Mouse (Mus musculus) midbrain, postnatal 0 days (tissue): ENCODE data around the gene Slc5a10. TPM values are rescaled to one million over a fixed set of nuclear protein-coding genes. Genes with fewer than 3 reads are reported as not detected.

Experiments
- ATAC-seq: fragments of 200-750 bp; cut with Nextera tagmentation; 2 replicates; pipeline ENCODE4 v1.8.0; 2017; ENCODE audit warnings: moderate number of reproducible peaks, mild to moderate bottlenecking, moderate TSS enrichment, moderate library complexity; ENCODE audit not compliant: low FRiP score
- DNase-seq: peaks from one replicate; pipeline ENCODE4 v3.0.0-alpha.2; 2015; ENCODE audit warnings: low spot score
- H3K27ac ChIP-seq: fragments of 300-500 bp; sonication (generic); 2 replicates; pipeline ENCODE4 v1.5.1; 2014; ENCODE audit warnings: low read depth, mild to moderate bottlenecking, low read length, mixed read lengths
- H3K27me3 ChIP-seq: fragments of 300-500 bp; sonication (generic); 2 replicates; pipeline ENCODE4 v1.6.1; 2014; ENCODE audit warnings: low read length, control low read depth, mixed read lengths; ENCODE audit not compliant: insufficient read depth
- H3K36me3 ChIP-seq: fragments of 300-500 bp; sonication (generic); 2 replicates; pipeline ENCODE4 v1.6.1; 2014; ENCODE audit warnings: low read length, control low read depth, mixed read lengths; ENCODE audit not compliant: insufficient read depth
- H3K4me1 ChIP-seq: fragments of 300-500 bp; sonication (generic); 2 replicates; pipeline ENCODE4 v1.6.1; 2014; ENCODE audit warnings: mild to moderate bottlenecking, control low read depth, antibody characterized with exemption, low read length, mixed read lengths; ENCODE audit not compliant: insufficient read depth
- H3K4me2 ChIP-seq: fragments of 300-500 bp; sonication (generic); 2 replicates; pipeline ENCODE4 v1.6.1; 2014; ENCODE audit warnings: low read depth, mild to moderate bottlenecking, low read length, mixed read lengths; ENCODE audit not compliant: poor library complexity, severe bottlenecking
- H3K4me3 ChIP-seq: fragments of 300-500 bp; sonication (generic); 2 replicates; pipeline ENCODE4 v1.5.1; 2014; ENCODE audit warnings: low read depth, mild to moderate bottlenecking, low read length, moderate library complexity
- H3K9ac ChIP-seq: fragments of 300-500 bp; sonication (generic); replicated peaks from 2 replicates; pipeline ENCODE4 v1.6.1; 2014; ENCODE audit warnings: mild to moderate bottlenecking, low read length, moderate library complexity, mixed read lengths; ENCODE audit not compliant: poor library complexity, severe bottlenecking
- H3K9me3 ChIP-seq: fragments of 300-500 bp; sonication (generic); 2 replicates; pipeline ENCODE4 v1.6.1; 2016; ENCODE audit warnings: low read length, control low read depth
- CTCF ChIP-seq: IDR thresholded peaks from 2 replicates; pipeline ENCODE4 v1.5.1; 2016; ENCODE audit warnings: antibody characterized with exemption, mild to moderate bottlenecking
- WGBS: fragments of 180-500 bp; shearing (Covaris S2); extraction: QIAGEN DNeasy Blood & Tissue Kit; methylation state at CpG from one replicate; pipeline ENCODE4 v1.1.7; 2014; 5-methylcytosine and 5-hydroxymethylcytosine counted together
- polyA plus RNA-seq: library from polyadenylated mRNA; unstranded; fragments of >200 nt; fragmentation: Nextera tagmentation; extraction: Ambion mirVana; gene quantifications from 2 replicates; pipeline ENCODE4 v1.2.1, GENCODE M21; 2015
- total RNA-seq: library from RNA; depleted of rRNA; stranded (reverse); fragments of >200 nt; gene quantifications from 2 replicates; pipeline ENCODE4 v1.2.3, GENCODE M21; 2014

Slc5a10 gene
- total and polyA plus RNA-seq, 2 experiments from 2014 or later: 0.19 TPM; not detected in 1

DNA sequence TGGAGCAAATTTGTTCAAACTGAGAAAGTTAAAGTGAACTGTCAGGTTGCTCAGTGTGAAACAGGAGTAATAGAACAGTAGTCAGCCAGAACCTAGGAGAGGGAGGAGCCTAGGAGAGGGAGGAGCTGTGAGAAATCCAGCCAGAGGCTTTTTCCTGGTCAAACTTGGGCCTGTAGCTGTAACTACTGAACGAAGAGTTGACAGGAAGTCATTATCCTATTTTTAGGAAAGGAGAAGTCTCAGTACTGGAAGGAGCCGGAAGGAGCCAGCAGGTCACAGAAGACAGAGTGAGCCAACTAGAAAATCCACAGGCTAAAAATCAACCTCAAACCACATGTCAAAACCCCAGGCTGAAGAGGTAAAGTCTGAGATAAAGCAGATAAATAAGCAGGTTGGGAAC is 7.4 kb upstream of the Slc5a10 start:
- H3K4me1 ChIP-seq: no peaks in the 10 kb centered on the region
- DNase-seq (no peak), ATAC-seq (no peak)
- no peak overlapping the region for H3K4me2 ChIP-seq
- WGBS: 92% methylated on average over 2 of the region's 2 CpGs
- no peak for TF ChIP-seq CTCF
- H3K4me3 ChIP-seq: no peak overlapping the region
- no peaks in the 10 kb centered on the region for H3K9me3 ChIP-seq
- peaks cover 34% of the 10 kb centered on the region for H3K36me3 ChIP-seq
- no peaks in the 10 kb centered on the region for H3K27me3 ChIP-seq
- no peak overlapping the region for H3K27ac ChIP-seq
- no peak overlapping the region for H3K9ac ChIP-seq

DNA sequence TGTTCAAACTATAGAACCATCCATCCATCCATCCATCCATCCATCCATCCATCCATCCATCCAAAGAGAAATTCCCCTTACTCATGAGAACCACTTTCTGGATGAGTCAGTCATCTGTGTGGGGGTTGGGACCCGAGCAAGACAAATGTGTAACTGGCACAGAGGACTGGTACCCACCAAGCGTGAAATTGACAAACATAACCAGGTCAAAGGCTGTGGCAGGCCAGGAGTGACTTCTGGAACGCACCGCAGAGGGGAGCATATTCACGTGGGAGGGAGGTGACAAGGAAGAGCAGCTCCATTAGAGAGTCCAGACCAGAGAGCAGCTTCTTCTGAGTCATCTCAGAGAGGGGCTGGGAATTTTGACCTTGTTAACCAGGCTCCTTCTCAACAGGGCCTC is 1.5 kb upstream of the Slc5a10 start:
- DNase-seq: no peak
- no peak overlapping the region for H3K9ac ChIP-seq
- H3K27ac ChIP-seq: no peak overlapping the region
- H3K27me3 ChIP-seq: no peaks in the 10 kb centered on the region
- H3K4me3 ChIP-seq: no peak overlapping the region
- WGBS: 72% methylated on average over 5 of the region's 5 CpGs
- H3K4me2 ChIP-seq: no peak overlapping the region
- no peak for TF ChIP-seq CTCF
- ATAC-seq: no peak
- H3K36me3 ChIP-seq: 0 out of 2 replicates have a peak, but pooled peaks cover 6% of the 10 kb centered on the region
- no peaks in the 10 kb centered on the region for H3K4me1 ChIP-seq
- no peaks in the 10 kb centered on the region for H3K9me3 ChIP-seq

DNA sequence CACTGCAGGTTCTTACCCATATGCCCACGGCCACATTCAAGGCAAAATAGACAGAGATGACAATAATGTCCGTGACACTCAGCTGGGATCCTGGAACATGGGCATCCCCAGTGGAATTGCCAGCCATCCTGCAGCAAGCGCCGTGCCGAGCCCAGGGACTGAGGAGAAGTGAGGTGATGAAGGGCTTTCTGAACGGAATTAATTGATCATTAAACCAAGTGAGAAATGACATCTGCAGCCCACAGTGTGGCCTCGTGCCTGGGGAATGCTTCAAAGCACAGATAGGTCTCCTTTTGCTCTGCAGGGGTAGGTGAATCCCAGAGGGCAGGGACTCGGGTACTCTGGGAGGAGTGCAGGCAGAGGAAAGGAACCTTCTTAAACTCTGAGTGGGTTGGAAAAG is 800 bp downstream of the Slc5a10 start:
- H3K4me3 ChIP-seq: no peak overlapping the region
- 68% methylated on average over 8 of the region's 8 CpGs for WGBS

DNA sequence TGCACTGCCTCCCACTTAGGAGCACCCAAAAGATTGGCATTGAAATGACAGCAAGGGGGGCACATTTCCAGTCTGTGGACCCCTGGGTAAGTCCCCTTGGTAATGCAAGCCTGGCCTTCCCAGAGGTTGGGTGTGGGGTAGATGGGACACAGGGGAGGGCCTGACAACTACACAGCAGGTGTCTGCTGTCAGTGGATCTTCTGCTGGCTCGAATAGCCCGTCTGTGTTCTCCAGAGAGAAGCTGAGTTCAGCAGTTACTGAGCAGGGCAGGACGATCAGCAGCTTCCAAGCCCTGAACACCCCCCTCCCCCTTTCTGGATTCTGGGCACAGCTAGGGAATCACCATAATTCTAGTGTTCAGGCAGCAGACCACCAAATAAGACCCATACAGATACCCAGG is 1.2 kb downstream of the Slc5a10 start:
- no peaks in the 10 kb centered on the region for H3K9me3 ChIP-seq
- no peaks in the 10 kb centered on the region for H3K36me3 ChIP-seq
- no peak for ATAC-seq
- no peak overlapping the region for H3K27ac ChIP-seq
- H3K4me2 ChIP-seq: no peak overlapping the region
- H3K4me3 ChIP-seq: no peak overlapping the region
- 38% methylated on average over 3 of the region's 3 CpGs for WGBS
- H3K27me3 ChIP-seq: no peaks in the 10 kb centered on the region
- no peak overlapping the region for H3K9ac ChIP-seq
- TF ChIP-seq CTCF: no peak
- no peaks in the 10 kb centered on the region for H3K4me1 ChIP-seq
- no peak for DNase-seq

More for the DNA sequence above, 800 bp downstream of the Slc5a10 start:
- no peak overlapping the region for H3K4me2 ChIP-seq
- no peaks in the 10 kb centered on the region for H3K4me1 ChIP-seq
- DNase-seq (no peak), ATAC-seq (no peak)
- H3K27ac ChIP-seq: no peak overlapping the region
- H3K9ac ChIP-seq: no peak overlapping the region
- no peaks in the 10 kb centered on the region for H3K27me3 ChIP-seq
- H3K9me3 ChIP-seq: no peaks in the 10 kb centered on the region
- no peaks in the 10 kb centered on the region for H3K36me3 ChIP-seq
- TF ChIP-seq CTCF: no peak

DNA sequence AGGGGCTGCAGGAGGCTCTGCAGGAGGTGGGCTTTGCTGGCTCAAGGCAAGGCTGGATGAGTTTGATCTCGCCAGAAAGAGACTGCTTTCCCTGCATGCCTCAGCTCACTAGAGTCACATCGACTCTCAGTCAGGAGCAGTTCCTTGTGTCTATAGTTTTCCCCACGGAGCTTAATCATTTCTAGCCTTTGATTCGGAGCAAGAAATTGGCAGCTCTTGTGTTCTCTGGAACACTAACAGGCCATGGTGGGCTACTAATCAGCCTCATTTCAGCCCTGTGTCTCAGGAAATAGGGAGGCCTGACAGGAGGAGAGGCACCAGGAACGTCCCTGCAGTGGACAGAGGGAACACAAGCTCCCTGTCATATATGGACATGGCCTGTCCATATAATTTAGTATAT is 2.6 kb downstream of the Slc5a10 start:
- H3K27ac ChIP-seq: no peak overlapping the region
- no peak overlapping the region for H3K4me3 ChIP-seq
- no peak overlapping the region for H3K9ac ChIP-seq
- no peaks in the 10 kb centered on the region for H3K9me3 ChIP-seq
- no peaks in the 10 kb centered on the region for H3K27me3 ChIP-seq
- no peaks in the 10 kb centered on the region for H3K36me3 ChIP-seq
- H3K4me2 ChIP-seq: no peak overlapping the region
- no peak for TF ChIP-seq CTCF
- ATAC-seq (no peak), DNase-seq (no peak)
- WGBS: 50% methylated on average over 5 of the region's 5 CpGs
- no peaks in the 10 kb centered on the region for H3K4me1 ChIP-seq

DNA sequence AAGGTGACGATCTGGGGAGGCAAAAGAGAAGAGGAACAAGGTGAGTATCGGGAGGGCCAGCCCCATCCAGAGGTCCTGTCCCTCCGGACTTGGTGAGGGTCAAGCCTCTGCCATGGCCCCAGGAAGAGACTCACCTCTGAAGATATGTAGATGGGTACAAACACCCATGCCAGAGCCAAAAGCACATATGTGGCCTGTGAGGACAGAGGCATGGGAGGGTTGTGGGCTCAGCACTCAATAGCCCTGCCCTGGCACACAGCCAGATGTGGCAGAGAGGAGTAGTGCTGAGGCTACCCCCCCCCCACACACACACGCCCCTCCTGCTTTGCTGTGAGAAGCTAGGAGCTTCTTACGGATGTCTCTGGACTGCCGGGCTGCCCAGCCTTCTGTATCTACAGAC is 5.5 kb downstream of the Slc5a10 start:
- H3K27ac ChIP-seq: no peak overlapping the region
- ATAC-seq (no peak), DNase-seq (no peak)
- no peak for TF ChIP-seq CTCF
- no peaks in the 10 kb centered on the region for H3K36me3 ChIP-seq
- no peak overlapping the region for H3K9ac ChIP-seq
- no peak overlapping the region for H3K4me3 ChIP-seq
- 68% methylated on average over 6 of the region's 6 CpGs for WGBS
- H3K27me3 ChIP-seq: no peaks in the 10 kb centered on the region
- no peak overlapping the region for H3K4me2 ChIP-seq
- H3K4me1 ChIP-seq: no peaks in the 10 kb centered on the region
- H3K9me3 ChIP-seq: no peaks in the 10 kb centered on the region
